Mouse (Mus musculus): ENCODE measurements around the gene Vmn2r73. TPM values are rescaled to one million over a fixed set of nuclear protein-coding genes. Genes with fewer than 3 reads are reported as not detected.

Gene Vmn2r73
- total RNA-seq (2023; ENCODE audit: inconsistent age), result not detected in 4 replicates

GRCm38 (mm10) chr7:85876166-85876565, at the start of gene Vmn2r73:
Vmn2r73 (minus strand) TSS chr7:85876266.

Other genes with a start within 250 kb of the Vmn2r73 start
- not detected in 4 replicates for gene Vmn2r72, start 121.2 kb downstream of the Vmn2r73 start, total RNA-seq (2023; ENCODE audit: inconsistent age)
- gene Vmn2r74, start 85.4 kb upstream of the Vmn2r73 start, total RNA-seq (2023; ENCODE audit: inconsistent age), result not detected in 4 replicates

Measured in B cell, adult (primary cell).